Mouse (Mus musculus): ENCODE data around the gene Irgc1. TPM values are rescaled to one million over a fixed set of nuclear protein-coding genes. Genes with fewer than 3 reads are reported as not detected.
"Not testable (repeated sequence)": the region's sequence is repeated elsewhere in the genome, so short reads cannot be mapped to it uniquely, and the experiment has no call there.

Gene Irgc1
- polyA plus RNA-seq, 1 experiment, result not detected

GRCm38 (mm10) chr7:24410831-24411230 lies 41.3 kb downstream of the Irgc1 start:
- no peak for TF ChIP-seq CTCF (IDR thresholded peaks at IDR 0.05; ENCODE audit: borderline replicate concordance, extremely low read depth, insufficient read depth, insufficient read length)
- no peak for DNase-seq (ENCODE audit: low read depth)

DNA sequence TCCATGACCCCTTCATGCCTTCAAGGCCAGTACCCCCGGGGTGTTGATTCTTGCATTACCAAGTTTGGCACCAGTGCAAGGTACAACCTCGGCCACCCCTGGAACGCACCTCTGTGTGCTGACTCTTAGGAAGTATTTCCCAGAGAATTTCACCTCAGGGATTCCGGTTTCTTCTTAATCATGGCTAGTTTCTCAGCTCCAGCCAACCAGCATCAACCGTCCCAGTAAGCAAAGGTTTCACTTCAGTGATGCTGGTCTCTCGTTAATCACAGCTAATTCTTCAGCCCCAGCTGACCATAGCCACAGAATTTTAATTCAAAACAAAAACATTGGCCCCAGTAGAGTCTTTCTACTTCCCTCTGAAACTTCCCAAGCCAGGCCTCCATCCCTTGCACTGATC lies 42.0 kb downstream of the Irgc1 start:
- TF ChIP-seq CTCF (IDR thresholded peaks at IDR 0.05; ENCODE audit: borderline replicate concordance, extremely low read depth, insufficient read depth, insufficient read length), result no peak
- TF ChIP-seq POLR2A (IDR thresholded peaks at IDR 0.05; ENCODE audit: borderline replicate concordance, extremely low read depth, insufficient read depth, insufficient read length, poor library complexity, severe bottlenecking), result no peak
- no peak for DNase-seq (ENCODE audit: low read depth)

DNA sequence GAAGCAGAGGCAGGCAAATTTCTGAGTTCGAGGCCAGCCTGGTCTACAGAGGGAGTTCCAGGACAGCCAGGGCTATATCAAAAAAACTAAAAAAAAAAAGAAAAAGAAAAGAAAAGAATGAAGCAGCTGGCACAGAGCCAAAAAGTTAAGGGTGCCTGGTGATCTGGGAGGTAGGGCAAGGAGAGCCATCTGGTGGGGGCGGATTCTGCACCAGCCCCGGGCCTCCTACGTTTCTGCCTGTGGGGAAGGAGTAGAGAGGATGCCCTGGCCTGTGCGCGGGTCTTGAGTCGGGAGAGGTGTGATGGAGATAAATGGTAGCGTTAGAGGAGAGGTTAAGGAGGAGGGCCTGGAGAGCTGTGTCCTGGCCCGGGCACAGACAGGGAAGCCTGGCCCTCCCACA lies 43.9 kb downstream of the Irgc1 start:
- DNase-seq (ENCODE audit: low read depth), result no peak
- TF ChIP-seq POLR2A (IDR thresholded peaks at IDR 0.05; ENCODE audit: borderline replicate concordance, extremely low read depth, insufficient read depth, insufficient read length, poor library complexity, severe bottlenecking) (no peak), CTCF (IDR thresholded peaks at IDR 0.05; ENCODE audit: borderline replicate concordance, extremely low read depth, insufficient read depth, insufficient read length) (no peak)

DNA sequence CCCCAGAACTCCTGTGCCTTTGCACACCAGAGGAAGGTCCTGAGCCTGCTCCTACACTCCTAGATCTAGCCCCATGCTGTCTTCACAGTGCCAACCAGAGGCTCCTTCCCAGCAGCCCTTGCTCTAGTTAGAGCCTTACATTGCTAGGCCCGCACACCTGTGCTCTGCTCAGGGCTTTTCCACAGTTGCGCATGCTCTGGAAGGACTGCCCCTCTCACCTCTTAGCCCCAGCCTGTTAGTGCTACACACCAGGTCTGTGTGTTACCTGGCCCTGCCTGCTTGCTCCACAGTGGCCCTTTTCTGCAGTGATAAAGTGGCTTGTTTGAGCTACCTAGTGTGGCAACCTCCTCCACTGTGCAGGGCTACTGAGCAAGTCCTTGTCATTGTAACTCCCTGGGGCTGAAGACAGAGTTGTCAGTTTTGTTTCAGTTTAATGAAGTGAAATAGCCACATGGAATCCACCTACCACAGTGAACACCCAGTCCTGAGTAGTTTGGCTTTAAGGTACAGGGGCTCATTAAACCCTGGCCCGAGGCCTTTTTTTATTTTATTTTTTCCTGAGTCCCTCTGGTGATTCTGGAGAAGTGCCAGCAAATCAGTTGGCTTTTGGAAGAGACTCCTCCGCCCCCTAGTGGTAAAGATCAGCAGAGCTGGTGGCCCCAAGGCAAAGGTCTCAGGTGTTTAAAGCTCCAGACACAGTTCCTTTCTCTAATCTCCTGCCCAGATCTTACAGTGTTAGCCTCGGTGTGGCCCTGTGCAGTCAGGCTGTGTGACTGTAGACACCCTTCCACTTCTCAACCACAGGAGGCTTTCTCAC lies 45.4 kb downstream of the Irgc1 start:
- DNase-seq (ENCODE audit: low read depth), result peak; percentile 85
- no peak for TF ChIP-seq POLR2A (IDR thresholded peaks at IDR 0.05; ENCODE audit: borderline replicate concordance, extremely low read depth, insufficient read depth, insufficient read length, poor library complexity, severe bottlenecking)
- TF ChIP-seq CTCF (IDR thresholded peaks at IDR 0.05; ENCODE audit: borderline replicate concordance, extremely low read depth, insufficient read depth, insufficient read length), result peak; percentile 82; the same call in 1 of the 2 replicates

DNA sequence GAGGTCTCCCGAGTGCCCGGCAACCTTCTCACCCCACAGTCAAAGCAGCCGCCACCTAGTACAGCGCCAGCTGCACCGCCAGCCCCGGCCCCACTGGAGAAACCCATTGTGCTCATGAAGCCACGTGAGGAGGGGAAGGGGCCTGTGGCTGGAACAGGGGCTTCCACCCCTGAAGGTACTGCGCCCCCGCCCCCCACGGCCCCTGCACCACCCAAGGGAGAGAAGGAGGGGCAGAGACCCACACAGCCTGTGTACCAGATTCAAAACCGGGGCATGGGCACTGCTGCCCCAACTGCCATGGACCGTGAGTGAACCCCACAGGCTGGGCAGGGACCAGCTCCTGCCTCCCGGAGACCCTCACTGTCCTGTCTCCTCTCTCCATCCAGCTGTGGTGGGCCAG lies 46.4 kb downstream of the Irgc1 start:
- no peak for TF ChIP-seq POLR2A (IDR thresholded peaks at IDR 0.05; ENCODE audit: borderline replicate concordance, extremely low read depth, insufficient read depth, insufficient read length, poor library complexity, severe bottlenecking)
- TF ChIP-seq CTCF (IDR thresholded peaks at IDR 0.05; ENCODE audit: borderline replicate concordance, extremely low read depth, insufficient read depth, insufficient read length), result no peak
- no peak for DNase-seq (ENCODE audit: low read depth)

DNA sequence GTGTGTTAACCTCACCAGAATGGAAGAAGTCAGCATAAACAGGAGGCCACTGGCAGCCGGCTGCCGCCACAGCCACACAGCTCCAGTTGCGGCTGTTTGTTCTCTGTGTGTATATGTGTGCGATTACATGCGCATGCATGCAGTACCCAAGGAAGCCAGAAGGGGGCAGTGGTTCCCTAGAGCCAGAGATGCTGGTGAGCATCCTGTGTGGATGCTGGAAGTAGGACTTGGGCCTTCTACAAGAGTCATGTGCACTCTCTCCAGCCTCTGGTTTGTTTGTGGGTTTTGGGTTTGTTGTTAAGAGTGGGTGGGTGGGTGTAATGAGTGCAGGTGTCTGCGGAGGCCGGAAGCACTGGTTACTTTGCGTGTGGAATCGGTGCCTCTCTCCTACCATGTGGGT lies 49.2 kb downstream of the Irgc1 start:
- no peak for DNase-seq (ENCODE audit: low read depth)
- peak; percentile 48; the same call in 1 of the 2 replicates for TF ChIP-seq CTCF (IDR thresholded peaks at IDR 0.05; ENCODE audit: borderline replicate concordance, extremely low read depth, insufficient read depth, insufficient read length)
- no peak for TF ChIP-seq POLR2A (IDR thresholded peaks at IDR 0.05; ENCODE audit: borderline replicate concordance, extremely low read depth, insufficient read depth, insufficient read length, poor library complexity, severe bottlenecking)

DNA sequence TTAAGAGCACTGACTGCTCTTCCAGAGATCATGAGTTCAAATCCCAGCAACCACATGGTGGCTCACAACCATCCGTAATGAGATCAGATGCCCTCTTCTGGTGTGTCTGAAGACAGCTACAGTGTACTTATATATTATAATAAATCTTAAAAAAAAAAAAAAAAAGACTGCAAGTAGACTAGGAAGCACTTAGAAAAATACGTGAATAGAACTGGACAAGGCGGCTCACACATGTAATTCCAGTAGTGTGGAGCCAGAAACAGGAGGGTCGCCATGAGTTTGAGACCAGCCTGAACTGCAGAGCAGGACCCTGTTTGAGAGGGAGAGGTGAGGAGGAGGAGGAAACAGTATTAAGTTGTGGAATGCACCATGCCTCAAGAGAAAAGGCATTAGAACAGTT lies 51.6 kb downstream of the Irgc1 start:
- not testable (repeated sequence) for DNase-seq (ENCODE audit: low read depth)

GRCm38 (mm10) chr7:24400082-24400452 lies 52.0 kb downstream of the Irgc1 start:
- DNase-seq (ENCODE audit: low read depth), result no peak
- TF ChIP-seq CTCF (IDR thresholded peaks at IDR 0.05; ENCODE audit: borderline replicate concordance, extremely low read depth, insufficient read depth, insufficient read length), result no peak

GRCm38 (mm10) chr7:24399256-24400081 lies 52.6 kb downstream of the Irgc1 start, which contains the start of gene Smg9:
Gene Smg9, plus strand, starts transcription at chr7:24399619.
- TF ChIP-seq POLR2A (IDR thresholded peaks at IDR 0.05; ENCODE audit: borderline replicate concordance, extremely low read depth, insufficient read depth, insufficient read length, poor library complexity, severe bottlenecking) (peak; percentile 62; the same call in 1 of the 2 replicates), CTCF (IDR thresholded peaks at IDR 0.05; ENCODE audit: borderline replicate concordance, extremely low read depth, insufficient read depth, insufficient read length) (no peak)
- peak; percentile 100 for DNase-seq (ENCODE audit: low read depth)

DNA sequence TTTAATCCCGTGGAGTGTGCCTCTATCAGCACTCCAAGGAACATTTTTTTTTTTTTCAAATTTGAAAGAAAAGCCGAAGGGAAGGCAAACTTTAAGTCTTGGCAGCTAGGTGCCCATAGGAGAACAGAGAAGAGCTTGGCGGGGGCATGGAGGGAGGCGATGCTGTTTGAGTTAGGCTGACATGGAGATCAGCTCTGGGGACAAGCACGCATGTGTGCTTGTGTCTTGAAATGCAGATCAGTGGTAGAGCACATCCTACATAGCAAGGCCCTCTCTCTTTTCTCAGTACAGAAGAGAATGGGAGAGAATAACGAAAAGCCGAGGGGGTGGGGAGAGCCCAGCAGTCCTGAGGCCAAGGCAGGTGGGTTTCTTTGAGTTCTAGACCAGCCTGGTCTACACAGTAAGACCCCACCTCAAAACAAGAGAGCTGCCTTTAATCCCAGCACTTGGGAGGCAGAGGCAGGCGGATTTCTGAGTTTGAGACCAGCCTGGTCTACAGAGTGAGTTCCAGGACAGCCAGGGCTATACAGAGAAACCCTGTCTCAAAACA lies 53.7 kb downstream of the Irgc1 start:
- DNase-seq (ENCODE audit: low read depth), result no peak
- TF ChIP-seq CTCF (IDR thresholded peaks at IDR 0.05; ENCODE audit: borderline replicate concordance, extremely low read depth, insufficient read depth, insufficient read length) (no peak), POLR2A (IDR thresholded peaks at IDR 0.05; ENCODE audit: borderline replicate concordance, extremely low read depth, insufficient read depth, insufficient read length, poor library complexity, severe bottlenecking) (no peak)

DNA sequence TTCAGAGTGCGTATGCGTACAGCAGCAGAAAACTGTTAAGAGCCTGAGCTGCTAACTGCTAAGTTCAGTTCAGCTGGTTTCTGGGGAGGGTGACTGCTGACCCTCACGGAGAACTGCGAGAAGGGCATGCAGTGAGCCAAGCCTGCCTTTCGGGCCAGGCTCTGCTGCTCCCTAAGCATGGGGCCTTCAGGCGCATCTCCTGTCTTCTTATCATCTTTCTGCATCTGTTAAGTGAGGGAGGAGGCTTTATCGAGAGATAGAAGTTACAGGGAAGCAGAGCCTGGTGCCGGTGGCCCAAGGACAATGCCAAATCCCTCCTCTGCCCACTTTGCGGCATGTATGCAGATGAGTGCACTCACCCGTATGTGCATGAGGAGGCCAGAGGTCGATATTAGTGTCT lies 55.3 kb downstream of the Irgc1 start:
- TF ChIP-seq POLR2A (IDR thresholded peaks at IDR 0.05; ENCODE audit: borderline replicate concordance, extremely low read depth, insufficient read depth, insufficient read length, poor library complexity, severe bottlenecking), result no peak
- no peak for TF ChIP-seq CTCF (IDR thresholded peaks at IDR 0.05; ENCODE audit: borderline replicate concordance, extremely low read depth, insufficient read depth, insufficient read length)
- DNase-seq (ENCODE audit: low read depth), result no peak

All from brain, embryonic 14.5 days (tissue).